Mouse (Mus musculus) heart, postnatal 14 days (tissue): ENCODE data around the gene Trim3. TPM values are rescaled to one million over a fixed set of nuclear protein-coding genes. Genes with fewer than 3 reads are reported as not detected.

Experiments used
- DNase-seq, 2 experiments: peaks; one replicate each; pipeline ENCODE4 v3.0.0; 2021 to 2022
- intact Hi-C: fragments of 180-260 bp; cut with DNase I; formaldehyde crosslinking; loops from one replicate; pipeline ENCODE4 v1.15.1; 2025
- long read RNA-seq, 2 experiments: library from polyadenylated mRNA; stranded (forward); transcript quantifications; one replicate each; pipeline ENCODE4 v2.0.0; 2021
- total RNA-seq, 2 experiments: library from RNA; stranded (reverse); gene quantifications; 2 replicates each; pipeline ENCODE4 v1.2.3; 2021

The Trim3 gene
- 10 to 100 TPM; 29.7 to 34.0 TPM for total RNA-seq
- long read RNA-seq, experiment 1, transcript Trim3-201 (12 exons, 3,016 nt): minor isoform, 8 of 44 reads
- long read RNA-seq, experiment 1, transcript Trim3-202 (12 exons, 2,841 nt): major isoform, 14 of 44 reads
- long read RNA-seq, experiment 1, partial matches to known transcripts: 15 of 44 reads
- long read RNA-seq, experiment 1, other reads (novel, unspliced or antisense): 6 of 44 reads
- long read RNA-seq, experiment 2, transcript Trim3-202 (12 exons, 2,841 nt): major isoform, 17 of 37 reads
- long read RNA-seq, experiment 2, transcript Trim3-201 (12 exons, 3,016 nt): minor isoform, 5 of 37 reads
- long read RNA-seq, experiment 2, partial matches to known transcripts: 8 of 37 reads
- long read RNA-seq, experiment 2, other reads (novel, unspliced or antisense): 6 of 37 reads

GRCm38 (mm10) chr7:105633127-105633800 lies at the start of gene Trim3:
Trim3 (minus strand) TSS chr7:105633571.
- intact Hi-C loops: loop anchor here (5.0 kb wide), 1 partner anchor 179 kb away; the partner anchor contains the start of gene Mrpl17

DNA sequence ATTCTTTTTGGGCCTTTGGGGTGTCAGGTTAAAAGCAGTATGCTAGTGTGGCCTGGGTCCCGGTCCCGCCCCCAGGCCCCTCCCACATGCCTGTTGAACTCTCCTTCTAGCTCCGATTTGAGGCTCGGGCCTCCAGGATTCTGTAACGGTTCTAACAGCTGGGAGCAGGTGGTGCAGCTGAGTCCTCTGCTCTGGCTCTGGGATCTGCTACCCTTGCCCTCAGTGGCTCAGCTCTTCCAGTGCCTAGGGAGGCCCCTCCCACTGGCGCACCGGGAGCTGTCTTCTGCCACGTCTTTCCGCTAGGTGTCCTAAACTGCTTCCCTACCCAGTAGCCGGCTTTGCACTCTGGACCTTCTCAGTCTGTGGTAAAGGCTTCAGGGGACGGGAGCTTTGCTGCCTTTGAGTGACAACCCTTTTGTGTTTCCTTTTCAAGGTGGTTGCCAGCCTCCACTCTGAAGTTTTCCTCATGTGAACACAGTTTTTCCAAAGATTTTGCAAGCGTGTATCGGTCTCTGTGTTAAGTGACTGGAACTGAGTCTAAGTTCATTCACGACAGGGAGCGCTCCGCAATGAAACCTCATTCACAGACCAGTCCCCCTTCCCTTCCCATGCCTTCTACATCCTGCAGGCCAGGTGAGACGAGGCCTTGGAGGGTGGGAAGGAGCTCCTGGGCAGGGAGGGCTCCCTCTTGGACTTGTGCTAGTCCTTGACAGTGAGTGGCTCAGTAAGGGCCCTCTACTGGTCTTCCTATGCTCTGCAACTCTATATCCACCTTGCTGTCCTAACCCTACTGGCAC lies 17.5 kb upstream of the Trim3 start, which contains the start of gene Dnhd1:
Gene Dnhd1, plus strand, starts transcription at position 189 of the 797 bp plus-strand sequence.
- intact Hi-C loops: loop anchor here (2.0 kb wide), 1 partner anchor 100 kb away; no protein-coding TSS in a partner anchor
- peak; percentile 76 to 77 for DNase-seq

More at GRCm38 (mm10) chr7:105633127-105633800, at the start of gene Trim3:
- peak; percentile 95 for DNase-seq

- intact Hi-C loops: loop anchor here (5.0 kb wide), 1 partner anchor 95 kb away; the partner anchor contains the start of genes Ilk and Rrp8
- no peak for DNase-seq
Measured at GRCm38 (mm10) chr7:105641936-105642335, 8.6 kb upstream of the Trim3 start.

DNA sequence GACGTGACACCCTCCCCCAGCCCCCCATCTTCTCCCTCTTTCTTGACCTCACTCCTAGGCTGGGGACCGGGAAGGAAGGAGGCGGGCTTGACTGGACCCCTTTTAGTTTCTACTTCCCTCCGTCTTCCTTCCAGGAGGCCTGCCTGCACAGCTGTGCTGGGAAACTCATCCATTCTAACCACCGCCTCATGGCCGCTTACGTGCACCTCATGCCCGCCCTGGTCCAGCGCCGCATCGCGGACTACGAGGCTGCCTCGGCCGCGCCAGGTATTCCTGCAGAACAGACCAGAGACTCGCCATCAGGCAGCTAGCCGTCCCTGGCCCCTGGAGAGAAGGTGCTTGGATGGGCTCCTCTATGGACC lies 7.5 kb upstream of the Trim3 start:
- intact Hi-C loops: loop anchor here (5.0 kb wide), 1 partner anchor 96 kb away; the partner anchor contains the start of genes Ilk and Rrp8
- peak in 1 of 2 experiments; percentile 32 for DNase-seq

DNA sequence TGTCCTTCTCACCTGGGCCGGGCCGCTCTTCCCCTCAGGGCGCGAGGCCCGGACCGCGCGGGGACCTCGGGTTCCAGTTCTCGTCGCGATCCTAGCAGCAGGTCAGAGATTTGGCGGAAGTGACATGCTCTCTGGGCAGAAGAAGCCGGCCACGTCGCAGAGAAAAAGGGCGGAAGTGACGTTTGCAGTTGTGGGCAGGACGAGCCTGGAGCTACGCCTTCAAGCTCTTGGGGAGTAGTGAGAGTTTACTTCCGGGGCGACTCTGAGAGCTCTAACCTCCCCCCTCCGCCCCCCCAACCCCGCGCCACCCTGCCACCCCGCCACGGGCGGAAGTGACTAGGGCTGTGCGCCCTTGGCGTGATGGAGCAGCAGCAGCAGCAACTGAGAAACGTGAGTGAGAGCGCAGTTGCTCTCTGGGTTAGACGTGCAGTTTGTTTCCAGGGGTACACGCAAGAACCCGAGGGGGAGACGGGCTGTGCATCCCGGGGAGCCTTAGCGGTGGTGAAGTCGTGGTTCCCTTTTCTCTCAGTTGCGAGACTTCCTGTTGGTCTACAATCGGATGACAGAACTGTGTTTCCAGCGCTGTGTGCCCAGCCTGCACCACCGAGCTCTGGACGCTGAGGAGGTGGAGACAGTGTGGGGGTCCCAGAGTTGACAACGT lies 7.0 kb upstream of the Trim3 start, which contains the start of the genes Arfip2 and Gm45799:
Gene Arfip2, minus strand, starts transcription at position 184 of the 661 bp plus-strand sequence.
Gene Gm45799, plus strand, starts transcription at position 320 of the 661 bp plus-strand sequence.
- intact Hi-C loops: loop anchor here (5.0 kb wide), 1 partner anchor 97 kb away; the partner anchor contains the start of genes Ilk and Rrp8
- DNase-seq: peak; percentile 93 to 98

GRCm38 (mm10) chr7:105639756-105640155 lies 6.4 kb upstream of the Trim3 start, which contains the start of gene Timm10b:
Timm10b (plus strand) TSS chr7:105640056.
- no peak for DNase-seq
- intact Hi-C loops: loop anchor here (5.0 kb wide), 2 partner anchors 98 to 152 kb away; partner anchors contain the start of genes Ilk and Rrp8

DNA sequence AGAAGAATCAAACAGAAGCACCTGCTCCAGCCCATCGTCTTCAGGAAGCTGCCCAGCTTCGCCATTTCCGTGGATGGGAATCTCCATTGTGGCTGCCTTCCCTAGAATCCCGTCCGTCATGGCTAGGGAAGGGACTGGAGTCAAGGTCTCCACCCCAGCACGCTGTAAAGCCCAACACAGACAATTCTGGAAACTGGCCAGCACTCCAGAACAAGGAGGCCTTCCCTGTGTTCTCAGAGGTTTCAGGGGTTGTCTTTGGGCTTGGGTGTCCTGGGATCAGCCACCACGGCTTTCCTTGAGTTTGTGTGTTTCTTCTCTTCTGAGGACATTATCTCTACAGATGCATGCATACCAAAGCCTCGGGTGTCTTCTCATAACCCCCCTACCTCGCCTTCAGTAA lies 5.9 kb upstream of the Trim3 start:
- intact Hi-C loops: loop anchor here (5.0 kb wide), 1 partner anchor 152 kb away; no protein-coding TSS in a partner anchor
- peak in 1 of 2 experiments; percentile 59 for DNase-seq

DNA sequence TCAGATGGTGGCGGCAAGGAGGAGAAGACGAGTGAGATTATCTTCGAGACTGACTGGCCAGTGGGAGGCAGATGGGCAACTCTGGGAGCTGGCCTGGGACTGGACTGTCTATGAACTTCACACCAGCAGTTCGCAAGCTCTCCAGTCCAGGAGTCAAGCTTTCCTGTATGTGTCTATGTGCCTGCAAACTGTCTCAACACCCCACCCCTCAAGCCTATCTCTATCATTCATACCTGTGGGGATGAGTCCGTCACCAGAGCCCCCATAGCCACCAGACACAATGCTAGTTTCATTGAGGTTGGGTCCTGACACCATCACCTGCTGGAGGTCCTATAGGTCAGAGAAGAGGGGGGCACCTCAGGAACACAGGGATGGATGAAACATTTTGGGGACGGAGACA lies 5.4 kb upstream of the Trim3 start:
- no peak for DNase-seq
- intact Hi-C loops: loop anchor here (5.0 kb wide), 1 partner anchor 151 kb away; no protein-coding TSS in a partner anchor

DNA sequence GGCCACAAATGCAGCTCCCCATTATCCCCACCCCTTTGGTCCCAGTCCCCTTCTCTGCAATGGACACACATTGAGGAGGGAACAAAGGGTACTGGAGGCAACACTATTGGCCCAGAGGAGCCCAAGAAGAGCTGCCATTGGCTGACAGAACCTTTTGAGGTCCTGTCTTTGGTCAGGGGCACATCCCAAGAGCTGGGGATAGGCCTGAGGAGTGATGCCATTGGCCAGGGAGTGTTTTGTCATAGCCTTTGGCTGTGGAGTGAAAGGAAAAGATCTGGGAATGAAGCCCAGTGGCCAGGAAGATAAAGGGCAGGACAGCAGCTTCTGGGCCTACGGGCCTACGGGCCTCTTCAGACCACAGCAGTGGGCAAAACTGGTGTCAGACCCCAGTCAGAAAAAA lies 2.4 kb upstream of the Trim3 start:
- DNase-seq: peak in 1 of 2 experiments; percentile 37
- intact Hi-C loops: loop anchor here (5.0 kb wide), 1 partner anchor 148 kb away; no protein-coding TSS in a partner anchor

DNA sequence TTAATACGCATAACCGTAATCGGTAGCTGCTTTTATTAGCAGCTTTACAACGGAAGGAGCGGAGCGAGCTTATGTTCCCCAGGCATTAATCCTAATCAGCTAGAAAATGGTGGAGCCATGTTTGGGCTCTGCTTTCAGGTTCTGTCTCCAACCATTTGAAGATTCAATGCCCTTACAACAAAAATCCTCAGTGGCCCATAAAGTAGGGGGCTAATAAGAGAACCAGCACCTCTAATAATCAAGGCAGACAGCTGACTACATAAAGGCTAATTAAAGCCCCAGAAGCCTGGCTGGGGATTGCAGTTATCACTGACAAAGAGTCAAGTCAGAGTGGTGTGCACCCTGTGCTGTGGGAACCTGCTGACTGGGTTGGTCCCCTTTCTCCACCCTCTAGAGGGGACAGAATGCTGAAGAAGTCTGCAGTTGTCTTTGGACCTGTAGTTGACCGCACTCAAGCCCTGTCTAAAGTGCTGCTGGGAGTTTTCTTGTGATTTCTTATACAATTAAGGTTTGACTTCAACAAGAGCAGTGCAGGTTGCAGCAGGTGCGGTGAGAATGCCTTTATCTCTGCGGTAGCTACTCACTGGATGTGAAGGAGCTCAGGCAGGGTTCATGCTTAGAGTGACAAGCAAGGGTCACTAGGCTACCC lies 1.0 kb upstream of the Trim3 start:
- intact Hi-C loops: loop anchor here (5.0 kb wide), 1 partner anchor 178 kb away; the partner anchor contains the start of gene Mrpl17
- DNase-seq: no peak

GRCm38 (mm10) chr7:105633801-105634135 lies 397 bp upstream of the Trim3 start:
- intact Hi-C loops: loop anchor here (5.0 kb wide), 1 partner anchor 179 kb away; the partner anchor contains the start of gene Mrpl17
- no peak for DNase-seq

- no peak for DNase-seq
Measured at GRCm38 (mm10) chr7:105632551-105632972, 809 bp downstream of the Trim3 start.

DNA sequence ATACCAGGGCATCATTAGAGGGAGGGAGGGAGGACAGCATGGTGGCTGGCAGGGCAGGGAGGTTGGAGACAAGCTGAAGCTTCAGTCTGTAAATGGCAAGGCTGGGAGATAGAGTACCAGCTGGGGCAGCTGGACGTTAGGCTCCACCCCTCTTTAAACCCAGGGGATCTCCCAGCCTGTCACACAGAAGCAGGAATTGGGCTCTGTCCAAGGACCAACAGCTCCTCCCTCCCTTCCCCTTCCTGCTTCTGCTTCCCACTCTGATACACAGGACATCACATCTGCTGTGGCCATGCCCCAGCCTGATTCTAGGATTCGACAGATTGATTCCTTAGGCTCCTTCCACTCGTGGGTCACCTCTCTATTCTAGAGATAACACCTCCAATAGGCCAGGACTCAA lies 4.7 kb downstream of the Trim3 start:
- intact Hi-C loops: loop anchor here (5.0 kb wide), 1 partner anchor 226 kb away; the partner anchor contains the start of genes Cnga4 and Fam160a2
- peak; percentile 74 to 82 for DNase-seq

More at GRCm38 (mm10) chr7:105632551-105632972, 809 bp downstream of the Trim3 start:
- intact Hi-C loops: loop anchor here (5.0 kb wide), 1 partner anchor 180 kb away; the partner anchor contains the start of gene Mrpl17

DNA sequence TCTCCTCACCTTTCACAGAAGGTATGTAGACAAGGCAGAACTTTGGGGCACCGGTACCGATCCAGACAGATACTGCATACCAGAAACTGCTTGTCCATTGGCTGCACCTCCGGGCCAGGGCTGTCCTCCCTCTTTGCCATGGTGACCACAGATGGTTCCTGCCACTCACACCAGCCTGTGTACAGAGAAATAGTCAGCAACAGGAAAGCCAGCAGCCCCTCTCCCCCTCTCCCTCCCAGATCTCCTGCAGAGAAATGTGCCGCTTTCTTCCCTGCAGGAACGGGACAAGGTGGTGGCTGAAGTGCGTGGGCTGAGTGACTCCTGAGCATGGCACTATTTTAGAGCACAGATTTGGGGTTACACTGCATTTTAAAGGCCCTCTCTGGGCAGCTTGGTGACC lies 8.0 kb downstream of the Trim3 start:
- intact Hi-C loops: loop anchor here (5.0 kb wide), 1 partner anchor 223 kb away; the partner anchor contains the start of genes Cnga4 and Fam160a2
- no peak for DNase-seq

DNA sequence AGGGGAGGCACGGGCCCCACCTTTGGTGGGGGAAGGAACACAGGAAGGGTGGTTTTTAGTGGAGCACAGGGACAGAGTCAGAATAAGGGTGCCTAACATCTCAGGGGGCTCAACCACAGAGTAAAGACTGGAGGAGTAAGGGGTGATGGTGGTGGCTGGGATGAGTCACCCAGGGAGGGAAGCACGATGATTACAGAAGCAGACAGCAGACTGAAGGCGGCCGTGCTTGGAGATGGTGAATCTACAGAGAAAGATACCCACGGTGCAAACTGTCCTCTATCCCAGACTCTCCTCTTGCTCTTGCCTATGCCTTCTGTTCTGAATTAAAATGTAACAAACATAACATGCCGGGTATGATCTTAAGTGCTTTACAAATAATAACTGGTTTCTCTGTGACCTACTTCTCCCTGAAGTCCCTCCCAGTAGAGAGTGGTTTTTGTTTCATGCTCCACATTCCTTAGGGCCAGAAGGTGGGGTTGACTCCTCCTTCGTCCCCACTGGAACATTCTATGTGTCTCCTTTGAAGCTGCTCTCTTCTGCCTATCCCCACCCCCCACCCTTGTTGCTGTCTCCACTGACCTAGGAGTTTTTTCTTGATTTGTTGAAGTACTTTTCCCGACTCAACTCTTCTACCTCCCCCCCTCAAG lies 11.6 kb downstream of the Trim3 start:
- DNase-seq: no peak
- intact Hi-C loops: no loop called here

- intact Hi-C loops: no loop called here
- DNase-seq: no peak
Measured at GRCm38 (mm10) chr7:105621053-105621452, 12.3 kb downstream of the Trim3 start.

- no peak for DNase-seq
- intact Hi-C loops: no loop called here
Measured at GRCm38 (mm10) chr7:105619701-105620100, 13.7 kb downstream of the Trim3 start.

DNA sequence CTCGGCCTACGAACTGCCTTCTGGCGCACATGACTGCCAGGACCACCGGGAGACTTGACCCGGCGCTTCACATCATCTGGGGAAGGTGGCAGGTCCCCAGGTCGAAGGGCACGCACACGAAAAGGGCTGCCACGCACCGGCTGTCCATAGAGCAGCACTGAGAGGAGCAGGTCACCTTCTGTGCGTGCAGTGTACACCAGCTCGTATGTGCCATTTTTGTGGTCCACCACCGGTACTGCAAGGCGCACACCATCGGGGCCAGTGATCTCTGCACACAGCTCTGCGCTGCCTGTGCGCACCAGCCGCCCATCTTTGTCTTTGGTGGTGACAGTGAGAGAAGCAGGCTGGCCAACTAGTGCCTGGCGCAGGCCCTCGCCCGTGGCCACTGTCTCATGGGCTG lies 15.6 kb downstream of the Trim3 start:
- intact Hi-C loops: no loop called here
- DNase-seq: no peak
